Mouse (Mus musculus): Measurements from ENCODE around the gene Gfi1b. TPM values are rescaled to one million over a fixed set of nuclear protein-coding genes. Genes with fewer than 3 reads are reported as not detected.
A peak's percentile ranks its signal among the peaks of the same experiment; 100 is the strongest.

The Gfi1b gene
- polyA plus RNA-seq, 1 experiment from 2014 or later = 3.5 TPM

- DNase-seq (ENCODE audit: low spot score) = peak; percentile 78
- no peak overlapping the region for H3K27ac ChIP-seq
- H3K4me3 ChIP-seq = no peak overlapping the region
- H3K9me3 ChIP-seq (replicated peaks) = no peaks in the 10 kb centered on the region
- no peaks in the 10 kb centered on the region; the same call in 1 of the 2 replicates for H3K27me3 ChIP-seq (ENCODE audit: low read depth, poor library complexity, severe bottlenecking)
- H3K4me1 ChIP-seq = peaks cover 20% of the 10 kb centered on the region
- peaks cover 11% of the 10 kb centered on the region for H3K36me3 ChIP-seq
- WGBS = 23% methylated on average over 6 of the region's 6 CpGs
Observed at GRCm38 (mm10) chr2:28585043-28585571, 36.7 kb downstream of the Gfi1b start.

- no peaks in the 10 kb centered on the region; the same call in 1 of the 2 replicates for H3K27me3 ChIP-seq (ENCODE audit: low read depth, poor library complexity, severe bottlenecking)
- H3K9me3 ChIP-seq (replicated peaks) = no peaks in the 10 kb centered on the region
- WGBS = 78% methylated on average over 9 of the region's 9 CpGs
- peak within 1 kb of the TSS; percentile 96 for H3K27ac ChIP-seq
- peaks cover 20% of the 10 kb centered on the region for H3K4me1 ChIP-seq
- H3K4me3 ChIP-seq = peak within 1 kb of the TSS; percentile 83
- DNase-seq (ENCODE audit: low spot score) = no peak
- peaks cover 26% of the 10 kb centered on the region for H3K36me3 ChIP-seq
Observed at GRCm38 (mm10) chr2:28583651-28584050, 38.1 kb downstream of the Gfi1b start, which contains the start of gene Gtf3c5. Gene Gtf3c5 (minus strand): TSS chr2:28583751.

GRCm38 (mm10) chr2:28582647-28583353 lies 39.0 kb downstream of the Gfi1b start:
- Histone ChIP-seq H3K27me3 (ENCODE audit: low read depth, poor library complexity, severe bottlenecking) (no peaks in the 10 kb centered on the region; the same call in 1 of the 2 replicates), H3K27ac (peak overlapping the region; percentile 96), H3K4me3 (peak overlapping the region; percentile 83), H3K4me1 (peaks cover 20% of the 10 kb centered on the region), H3K36me3 (peaks cover 34% of the 10 kb centered on the region), H3K9me3 (replicated peaks) (no peaks in the 10 kb centered on the region)
- WGBS = under 1% methylated on average over 56 of the region's 56 CpGs
- peak; percentile 93 for DNase-seq (ENCODE audit: low spot score)

GRCm38 (mm10) chr2:28578003-28578402 lies 43.8 kb downstream of the Gfi1b start:
- peak; percentile 40 for DNase-seq (ENCODE audit: low spot score)
- H3K27ac ChIP-seq = no peak overlapping the region
- H3K4me1 ChIP-seq = peaks cover 10% of the 10 kb centered on the region
- 80% methylated on average over 5 of the region's 5 CpGs for WGBS
- no peaks in the 10 kb centered on the region for H3K27me3 ChIP-seq (ENCODE audit: low read depth, poor library complexity, severe bottlenecking)
- no peaks in the 10 kb centered on the region for H3K9me3 ChIP-seq (replicated peaks)
- no peak overlapping the region for H3K4me3 ChIP-seq
- H3K36me3 ChIP-seq = peaks cover 82% of the 10 kb centered on the region

GRCm38 (mm10) chr2:28576815-28577214 lies 45.0 kb downstream of the Gfi1b start:
- 91% methylated on average over 3 of the region's 3 CpGs for WGBS
- H3K4me3 ChIP-seq = no peak overlapping the region
- DNase-seq (ENCODE audit: low spot score) = no peak
- H3K27ac ChIP-seq = no peak overlapping the region
- H3K36me3 ChIP-seq = peaks cover 94% of the 10 kb centered on the region
- peaks cover 5% of the 10 kb centered on the region for H3K4me1 ChIP-seq
- H3K9me3 ChIP-seq (replicated peaks) = no peaks in the 10 kb centered on the region
- H3K27me3 ChIP-seq (ENCODE audit: low read depth, poor library complexity, severe bottlenecking) = no peaks in the 10 kb centered on the region

GRCm38 (mm10) chr2:28575341-28575740 lies 46.4 kb downstream of the Gfi1b start:
- no peak overlapping the region for H3K4me3 ChIP-seq
- DNase-seq (ENCODE audit: low spot score) = no peak
- H3K9me3 ChIP-seq (replicated peaks) = no peaks in the 10 kb centered on the region
- H3K36me3 ChIP-seq = peaks cover 100% of the 10 kb centered on the region
- no peak overlapping the region for H3K27ac ChIP-seq
- H3K4me1 ChIP-seq = peaks cover 6% of the 10 kb centered on the region
- no peaks in the 10 kb centered on the region for H3K27me3 ChIP-seq (ENCODE audit: low read depth, poor library complexity, severe bottlenecking)
- 91% methylated on average over 4 of the region's 4 CpGs for WGBS

- peaks cover 100% of the 10 kb centered on the region for H3K36me3 ChIP-seq
- H3K9me3 ChIP-seq (replicated peaks) = no peaks in the 10 kb centered on the region
- 28% methylated on average over 3 of the region's 3 CpGs for WGBS
- H3K4me3 ChIP-seq = no peak overlapping the region
- peaks cover 34% of the 10 kb centered on the region for H3K4me1 ChIP-seq
- DNase-seq (ENCODE audit: low spot score) = peak; percentile 88
- H3K27me3 ChIP-seq (ENCODE audit: low read depth, poor library complexity, severe bottlenecking) = no peaks in the 10 kb centered on the region
- peak overlapping the region; percentile 83 for H3K27ac ChIP-seq
Observed at GRCm38 (mm10) chr2:28569903-28570302, 51.9 kb downstream of the Gfi1b start.

- Histone ChIP-seq H3K27me3 (ENCODE audit: low read depth, poor library complexity, severe bottlenecking) (no peaks in the 10 kb centered on the region), H3K4me1 (peaks cover 49% of the 10 kb centered on the region), H3K4me3 (no peak overlapping the region), H3K27ac (no peak overlapping the region), H3K9me3 (replicated peaks) (no peaks in the 10 kb centered on the region), H3K36me3 (peaks cover 73% of the 10 kb centered on the region)
- no peak for DNase-seq (ENCODE audit: low spot score)
- 67% methylated on average over 5 of the region's 5 CpGs for WGBS
Observed at GRCm38 (mm10) chr2:28566545-28566944, 55.2 kb downstream of the Gfi1b start.

- H3K4me3 ChIP-seq = no peak overlapping the region
- 89% methylated on average over 4 of the region's 4 CpGs for WGBS
- peaks cover 34% of the 10 kb centered on the region for H3K4me1 ChIP-seq
- H3K27ac ChIP-seq = no peak overlapping the region
- H3K36me3 ChIP-seq = peaks cover 51% of the 10 kb centered on the region
- no peaks in the 10 kb centered on the region for H3K9me3 ChIP-seq (replicated peaks)
- no peaks in the 10 kb centered on the region for H3K27me3 ChIP-seq (ENCODE audit: low read depth, poor library complexity, severe bottlenecking)
- no peak for DNase-seq (ENCODE audit: low spot score)
Observed at GRCm38 (mm10) chr2:28564380-28564779, 57.4 kb downstream of the Gfi1b start.

- Histone ChIP-seq H3K9me3 (replicated peaks) (no peaks in the 10 kb centered on the region), H3K4me1 (peaks cover 28% of the 10 kb centered on the region), H3K27ac (no peak overlapping the region), H3K36me3 (peaks cover 45% of the 10 kb centered on the region), H3K27me3 (ENCODE audit: low read depth, poor library complexity, severe bottlenecking) (no peaks in the 10 kb centered on the region), H3K4me3 (no peak overlapping the region)
- DNase-seq (ENCODE audit: low spot score) = no peak
Observed at GRCm38 (mm10) chr2:28563830-28564229, 58.0 kb downstream of the Gfi1b start.

- Histone ChIP-seq H3K4me1 (peaks cover 23% of the 10 kb centered on the region), H3K27me3 (ENCODE audit: low read depth, poor library complexity, severe bottlenecking) (no peaks in the 10 kb centered on the region), H3K9me3 (replicated peaks) (no peaks in the 10 kb centered on the region), H3K4me3 (no peak within 1 kb of the TSS), H3K36me3 (peaks cover 40% of the 10 kb centered on the region), H3K27ac (peak within 1 kb of the TSS; percentile 26; the same call in 1 of the 2 replicates)
- WGBS = 72% methylated on average over 6 of the region's 6 CpGs
- DNase-seq (ENCODE audit: low spot score) = no peak
Observed at GRCm38 (mm10) chr2:28563303-28563702, 58.5 kb downstream of the Gfi1b start, which contains the start of gene Cel. Gene Cel (minus strand): TSS chr2:28563403.
